Mouse (Mus musculus): ENCODE data around the gene Xlr3c. TPM values are rescaled to one million over a fixed set of nuclear protein-coding genes. Genes with fewer than 3 reads are reported as not detected.

The Xlr3c gene
- not detected in 2 replicates for polyA plus RNA-seq (2015; fragmentation: Nextera tagmentation; extraction: Ambion mirVana)

GRCm38 (mm10) chrX:73265270-73265669 lies at the start of gene Xlr3c:
TSS of gene Xlr3c (minus strand) at chrX:73265390.

GRCm38 (mm10) chrX:73292876-73293275 lies 27.7 kb upstream of the Xlr3c start, which contains the start of the genes Xlr5a and Xlr5c:
TSS of gene Xlr5a (minus strand) at chrX:73292976.
TSS of gene Xlr5c (minus strand) at chrX:73292976.

GRCm38 (mm10) chrX:73242821-73243325 lies 22.3 kb downstream of the Xlr3c start, which contains the start of gene Xlr4c:
TSS of gene Xlr4c (minus strand) at chrX:73243130.

DNA sequence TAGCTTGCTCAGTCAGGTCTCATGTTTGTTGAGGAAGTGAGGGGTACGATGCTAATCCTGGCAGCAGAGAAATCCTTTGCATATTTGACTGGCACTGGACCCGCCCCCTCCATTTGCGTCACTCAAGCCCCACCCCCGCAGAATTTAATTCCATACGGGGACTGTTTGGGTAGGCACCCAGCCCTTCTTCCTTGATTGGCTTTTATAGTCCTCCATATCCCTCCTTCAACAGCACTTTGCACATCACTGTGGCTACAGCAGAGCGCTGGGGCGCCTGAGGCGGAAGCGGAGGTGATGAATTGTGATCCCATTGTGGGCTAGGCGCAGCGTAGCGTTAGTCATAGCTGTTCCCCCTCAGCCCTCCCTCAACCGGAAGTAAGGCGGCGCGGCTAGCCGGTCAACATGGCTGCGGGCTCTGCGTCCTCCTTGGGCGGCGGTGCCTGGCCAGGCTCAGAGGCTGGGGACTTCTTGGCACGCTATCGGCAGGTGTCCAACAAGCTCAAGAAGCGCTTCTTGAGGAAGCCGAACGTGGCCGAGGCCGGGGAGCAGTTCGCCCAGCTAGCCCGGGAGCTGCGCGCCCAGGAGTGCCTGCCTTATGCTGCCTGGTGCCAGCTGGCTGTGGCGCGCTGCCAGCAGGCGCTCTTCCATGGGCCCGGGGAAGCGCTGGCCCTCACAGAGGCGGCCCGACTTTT lies 37.1 kb downstream of the Xlr3c start, which contains the start of gene F8a:
F8a (plus strand) TSS at position 378 of the 692 bp plus-strand sequence.

GRCm38 (mm10) chrX:73213819-73214564 lies 51.2 kb downstream of the Xlr3c start, which contains the start of gene Xlr4b:
TSS of gene Xlr4b (plus strand) at chrX:73214333.

Other genes starting within 250 kb of the Xlr3c start
- gene Pnma5, start 228.3 kb downstream of the Xlr3c start, polyA plus RNA-seq (2015; fragmentation: Nextera tagmentation; extraction: Ambion mirVana): 0.08 TPM in 1 of 2 replicates, not detected in the other
- not detected in 2 replicates for gene Pnma3, start 200.6 kb downstream of the Xlr3c start, polyA plus RNA-seq (2015; fragmentation: Nextera tagmentation; extraction: Ambion mirVana)
- gene Xlr4a, start 182.9 kb downstream of the Xlr3c start, polyA plus RNA-seq (2015; fragmentation: Nextera tagmentation; extraction: Ambion mirVana): 2.6 TPM in 1 of 2 replicates, not detected in the other
- gene Xlr3a, start 168.3 kb downstream of the Xlr3c start, polyA plus RNA-seq (2015; fragmentation: Nextera tagmentation; extraction: Ambion mirVana): 0.58 and 3.1 TPM in 2 replicates
- 0.14 and 0.23 TPM in 2 replicates for gene Gm14685, start 148.3 kb downstream of the Xlr3c start, polyA plus RNA-seq (2015; fragmentation: Nextera tagmentation; extraction: Ambion mirVana)
- not detected in 2 replicates for gene Xlr5b, start 116.6 kb downstream of the Xlr3c start, polyA plus RNA-seq (2015; fragmentation: Nextera tagmentation; extraction: Ambion mirVana)
- gene DXBay18, start 115.9 kb downstream of the Xlr3c start, polyA plus RNA-seq (2015; fragmentation: Nextera tagmentation; extraction: Ambion mirVana): not detected in 2 replicates
- not detected in 2 replicates for gene Spin2d, start 88.4 kb downstream of the Xlr3c start, polyA plus RNA-seq (2015; fragmentation: Nextera tagmentation; extraction: Ambion mirVana)
- 0.79 and 15.1 TPM in 2 replicates for gene Xlr3b, start 73.2 kb downstream of the Xlr3c start, polyA plus RNA-seq (2015; fragmentation: Nextera tagmentation; extraction: Ambion mirVana)
- 0.17 and 3.3 TPM in 2 replicates for gene Xlr4b, start 51.1 kb downstream of the Xlr3c start, polyA plus RNA-seq (2015; fragmentation: Nextera tagmentation; extraction: Ambion mirVana)
- 21.2 and 24.6 TPM in 2 replicates for gene F8a, start 37.1 kb downstream of the Xlr3c start, polyA plus RNA-seq (2015; fragmentation: Nextera tagmentation; extraction: Ambion mirVana)
- 0.25 TPM in 1 of 2 replicates, not detected in the other for gene Xlr4c, start 22.3 kb downstream of the Xlr3c start, polyA plus RNA-seq (2015; fragmentation: Nextera tagmentation; extraction: Ambion mirVana)
- 0.10 TPM in 1 of 2 replicates, not detected in the other for gene Xlr5a, start 27.6 kb upstream of the Xlr3c start, polyA plus RNA-seq (2015; fragmentation: Nextera tagmentation; extraction: Ambion mirVana)
- not detected in 2 replicates for gene Xlr5c, start 27.6 kb upstream of the Xlr3c start, polyA plus RNA-seq (2015; fragmentation: Nextera tagmentation; extraction: Ambion mirVana)
- gene Gm45015, start 71.5 kb upstream of the Xlr3c start, polyA plus RNA-seq (2015; fragmentation: Nextera tagmentation; extraction: Ambion mirVana): not detected in 2 replicates
- gene Zfp275, start 77.2 kb upstream of the Xlr3c start, polyA plus RNA-seq (2015; fragmentation: Nextera tagmentation; extraction: Ambion mirVana): 4.0 and 4.9 TPM in 2 replicates
- 0.07 TPM in 1 of 2 replicates, not detected in the other for gene Gm18336, start 133.3 kb upstream of the Xlr3c start, polyA plus RNA-seq (2015; fragmentation: Nextera tagmentation; extraction: Ambion mirVana)
- 0.04 and 0.05 TPM in 2 replicates for gene Zfp92, start 145.7 kb upstream of the Xlr3c start, polyA plus RNA-seq (2015; fragmentation: Nextera tagmentation; extraction: Ambion mirVana)
- 11.7 and 13.1 TPM in 2 replicates for gene Trex2, start 170.0 kb upstream of the Xlr3c start, polyA plus RNA-seq (2015; fragmentation: Nextera tagmentation; extraction: Ambion mirVana)
- 42.9 and 47.3 TPM in 2 replicates for gene Haus7, start 193.7 kb upstream of the Xlr3c start, polyA plus RNA-seq (2015; fragmentation: Nextera tagmentation; extraction: Ambion mirVana)
- gene Bgn, start 218.2 kb upstream of the Xlr3c start, polyA plus RNA-seq (2015; fragmentation: Nextera tagmentation; extraction: Ambion mirVana): 364 and 471 TPM in 2 replicates
- 0.86 and 1.4 TPM in 2 replicates for gene Atp2b3, start 237.7 kb upstream of the Xlr3c start, polyA plus RNA-seq (2015; fragmentation: Nextera tagmentation; extraction: Ambion mirVana)